Mouse (Mus musculus) gastrocnemius, adult 8-10 months (tissue): ENCODE measurements at regions not wholly inside any gene's neighbourhood (a gene's known extent, or its start where the extent isn't known, plus 50 kb on each side); places are given as distances from the start of the nearest gene placed in this dataset.
"Not testable (repeated sequence)": the region's sequence is repeated elsewhere in the genome, so short reads cannot be mapped to it uniquely, and the experiment has no call there.

Experiments used
- DNase-seq, 2 experiments: peaks; one replicate each; pipeline ENCODE4 v3.0.0; 2022; ENCODE audit warnings: low spot score in 2 of 2

- not testable (repeated sequence) for DNase-seq
Observed at GRCm38 (mm10) chr14:27562564-27562963, 54.3 kb upstream of the Ccdc66 start.

DNA sequence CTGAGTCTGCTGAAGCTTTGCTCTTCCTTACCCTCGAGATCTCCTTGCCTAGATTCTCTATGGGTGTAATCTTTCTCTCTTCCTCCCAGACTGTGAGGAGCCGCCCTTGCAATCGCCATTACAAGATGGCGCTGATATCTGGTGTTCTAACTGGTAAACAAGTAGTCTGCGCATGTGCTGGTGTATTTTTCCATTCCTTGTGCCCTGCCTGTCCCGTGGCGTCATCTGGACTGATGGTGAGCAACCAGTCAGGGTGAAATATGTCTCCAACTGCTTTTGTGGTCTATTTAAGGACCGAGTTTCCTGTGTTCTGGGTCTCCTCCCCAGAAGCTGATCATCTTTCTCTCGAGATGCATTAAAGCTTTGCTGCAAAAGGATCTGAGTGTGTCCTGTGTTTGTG lies 53.7 kb upstream of the Ccdc66 start:
- DNase-seq, result not testable (repeated sequence)

GRCm38 (mm10) chr14:27560434-27560833 lies 52.2 kb upstream of the Ccdc66 start:
- peak; percentile 4 to 7 for DNase-seq

GRCm38 (mm10) chr14:27558794-27559491 lies 50.7 kb upstream of the Ccdc66 start:
- DNase-seq, result no peak
